Mouse (Mus musculus): ENCODE data around the gene C1ql2. TPM values are rescaled to one million over a fixed set of nuclear protein-coding genes. Genes with fewer than 3 reads are reported as not detected.

C1ql2 gene
- polyA plus RNA-seq, 1 experiment from 2014 or later: not detected

- peak overlapping the region; percentile 31 for H3K4me2 ChIP-seq
- no peak for ATAC-seq
- WGBS (ENCODE audit: insufficient replicate concordance): 4% methylated on average over 17 of the region's 17 CpGs
These were observed 1.5 kb downstream of the C1ql2 start for GRCm38 (mm10) chr1:120341811-120342370.

DNA sequence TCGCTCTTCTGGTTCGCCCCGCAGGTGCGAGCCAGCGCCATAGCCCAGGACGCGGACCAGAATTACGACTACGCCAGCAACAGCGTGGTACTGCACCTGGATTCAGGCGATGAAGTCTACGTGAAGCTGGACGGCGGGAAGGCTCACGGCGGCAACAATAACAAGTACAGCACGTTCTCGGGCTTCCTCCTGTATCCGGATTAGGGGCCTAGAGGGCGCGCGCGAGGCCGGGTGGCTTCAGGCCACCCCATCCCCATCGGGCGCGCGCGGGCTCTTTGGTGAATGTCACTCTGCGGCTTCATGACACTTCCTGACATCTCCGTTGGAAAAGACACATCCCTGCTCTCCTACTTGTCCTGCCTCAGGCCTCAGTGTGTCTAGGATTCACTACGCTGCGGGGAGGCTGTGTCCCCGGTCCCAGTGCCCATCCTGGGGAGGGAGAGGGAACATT, 2.0 kb downstream of the C1ql2 start:
- Histone ChIP-seq H3K4me1 (no peaks in the 10 kb centered on the region; the same call in 1 of the 2 replicates), H3K9me3 (replicated peaks) (no peaks in the 10 kb centered on the region), H3K27me3 (replicated peaks) (peaks cover 93% of the 10 kb centered on the region), H3K27ac (no peak overlapping the region), H3K4me3 (0 out of 2 replicates have a peak overlapping the region, but pooled peaks have one; percentile 1), H3K9ac (no peak overlapping the region), H3K4me2 (peak overlapping the region; percentile 31), H3K36me3 (no peaks in the 10 kb centered on the region)
- ATAC-seq: no peak
- WGBS (ENCODE audit: insufficient replicate concordance): 2% methylated on average over 34 of the region's 34 CpGs

More at GRCm38 (mm10) chr1:120341811-120342370, 1.5 kb downstream of the C1ql2 start:
- H3K4me3 ChIP-seq: 0 out of 2 replicates have a peak overlapping the region, but pooled peaks have one; percentile 1
- no peaks in the 10 kb centered on the region; the same call in 1 of the 2 replicates for H3K4me1 ChIP-seq
- no peak overlapping the region for H3K9ac ChIP-seq
- H3K27me3 ChIP-seq (replicated peaks): peaks cover 98% of the 10 kb centered on the region
- H3K36me3 ChIP-seq: no peaks in the 10 kb centered on the region
- H3K27ac ChIP-seq: no peak overlapping the region
- no peaks in the 10 kb centered on the region for H3K9me3 ChIP-seq (replicated peaks)

DNA sequence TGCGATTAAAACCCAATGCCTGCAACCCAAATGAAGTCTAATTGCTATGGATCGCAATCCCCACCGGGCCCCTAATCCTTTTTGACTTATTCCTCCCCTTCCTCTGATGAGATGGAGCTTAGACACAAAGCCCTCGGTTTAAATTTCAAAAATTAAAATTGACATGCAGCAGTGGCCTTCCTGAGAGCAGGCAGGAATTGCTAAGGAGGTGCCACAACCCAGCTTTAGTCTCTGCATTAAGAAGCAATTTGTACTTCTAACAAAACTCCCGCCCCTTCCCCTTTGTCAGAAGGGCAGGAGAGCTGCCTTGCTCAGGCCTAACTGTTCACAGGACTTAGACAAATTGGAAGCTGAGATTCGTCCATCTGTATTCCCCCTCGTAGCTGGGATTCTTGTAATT, 4.6 kb downstream of the C1ql2 start:
- H3K27ac ChIP-seq: no peak overlapping the region
- ATAC-seq: no peak
- H3K36me3 ChIP-seq: no peaks in the 10 kb centered on the region
- 25% methylated on average over 7 of the region's 7 CpGs for WGBS (ENCODE audit: insufficient replicate concordance)
- H3K9me3 ChIP-seq (replicated peaks): no peaks in the 10 kb centered on the region
- H3K9ac ChIP-seq: no peak overlapping the region
- no peak overlapping the region for H3K4me2 ChIP-seq
- no peaks in the 10 kb centered on the region; the same call in 1 of the 2 replicates for H3K4me1 ChIP-seq
- peaks cover 71% of the 10 kb centered on the region for H3K27me3 ChIP-seq (replicated peaks)
- H3K4me3 ChIP-seq: no peak overlapping the region

DNA sequence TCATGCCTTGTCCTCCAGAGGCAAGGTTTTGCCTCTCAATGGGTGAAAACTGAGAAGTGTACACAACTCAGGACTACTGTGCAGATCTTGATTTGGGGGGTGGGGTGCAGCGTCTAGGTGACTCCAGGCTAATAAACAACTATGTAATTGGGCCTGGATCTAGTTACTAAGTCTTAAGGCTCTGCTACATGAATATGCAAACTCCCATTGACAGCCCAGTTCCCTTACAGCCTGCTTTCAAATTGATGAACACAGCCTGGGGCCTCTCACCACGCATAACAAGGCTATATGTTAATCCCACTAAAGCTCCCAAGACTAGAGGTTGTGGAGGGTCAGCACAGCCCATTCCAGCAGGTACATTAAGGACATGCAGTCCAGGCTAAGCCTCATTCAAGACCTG, 14.0 kb downstream of the C1ql2 start:
- no peaks in the 10 kb centered on the region for H3K9me3 ChIP-seq (replicated peaks)
- no peak overlapping the region for H3K4me3 ChIP-seq
- WGBS (ENCODE audit: insufficient replicate concordance): 19% methylated on average over 2 of the region's 2 CpGs
- H3K4me2 ChIP-seq: no peak overlapping the region
- no peaks in the 10 kb centered on the region for H3K4me1 ChIP-seq
- H3K27me3 ChIP-seq (replicated peaks): peaks cover 12% of the 10 kb centered on the region; the same call in 1 of the 2 replicates
- H3K27ac ChIP-seq: no peak overlapping the region
- no peaks in the 10 kb centered on the region for H3K36me3 ChIP-seq
- no peak overlapping the region for H3K9ac ChIP-seq
- no peak for ATAC-seq

DNA sequence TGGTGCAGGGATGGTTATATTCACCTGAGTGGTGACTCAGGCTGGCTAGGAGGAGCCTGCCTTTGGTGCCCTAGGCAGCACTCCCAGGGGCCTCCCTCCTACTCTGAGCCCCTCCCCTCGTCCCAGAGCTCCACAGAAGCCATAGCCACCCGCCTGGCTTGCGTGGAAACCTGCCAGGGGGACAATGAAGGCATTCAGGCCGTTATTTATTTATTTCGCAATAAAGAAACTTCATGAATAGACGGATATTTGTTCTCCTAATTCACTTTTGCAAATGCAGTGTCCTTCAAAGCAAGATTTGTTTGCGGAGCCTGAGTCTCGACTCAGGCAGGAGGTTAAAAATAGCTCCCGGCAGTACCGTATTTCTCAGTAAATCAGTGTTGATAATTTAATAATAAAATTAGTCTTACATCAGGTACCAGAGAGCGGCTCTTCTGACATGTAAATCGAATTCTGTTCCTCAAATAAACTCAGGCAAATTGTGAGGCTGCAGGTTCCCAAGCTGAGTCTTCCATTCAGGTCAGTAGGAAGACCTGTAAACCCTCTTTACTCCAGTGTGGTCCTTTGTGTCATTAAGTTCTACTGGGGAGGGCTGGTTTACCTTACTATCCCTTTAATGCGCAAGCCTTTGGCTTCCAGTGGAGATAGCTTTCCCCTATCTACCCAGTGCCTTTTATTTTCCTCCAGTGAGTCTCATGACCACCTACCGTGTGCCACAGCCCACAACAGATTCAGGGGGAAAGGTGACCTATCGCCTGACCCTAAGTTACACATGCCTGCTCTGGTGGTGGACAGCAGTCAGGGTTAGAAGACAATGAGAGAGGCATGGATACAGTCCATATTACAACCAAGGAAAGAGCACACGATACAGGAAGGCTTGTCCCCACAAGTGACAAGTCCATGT, 17.2 kb downstream of the C1ql2 start:
- 0 out of 2 replicates have a peak overlapping the region, but pooled peaks have one; percentile 5 for H3K4me2 ChIP-seq
- no peak overlapping the region for H3K4me3 ChIP-seq
- no peak for ATAC-seq
- H3K9me3 ChIP-seq (replicated peaks): no peaks in the 10 kb centered on the region
- no peaks in the 10 kb centered on the region for H3K36me3 ChIP-seq
- peaks cover 12% of the 10 kb centered on the region; the same call in 1 of the 2 replicates for H3K27me3 ChIP-seq (replicated peaks)
- 18% methylated on average over 16 of the region's 16 CpGs for WGBS (ENCODE audit: insufficient replicate concordance)
- H3K27ac ChIP-seq: no peak overlapping the region
- H3K4me1 ChIP-seq: no peaks in the 10 kb centered on the region
- H3K9ac ChIP-seq: no peak overlapping the region

GRCm38 (mm10) chr1:120363638-120364037, 23.3 kb downstream of the C1ql2 start:
- no peak overlapping the region for H3K27ac ChIP-seq
- H3K4me3 ChIP-seq: no peak overlapping the region
- H3K36me3 ChIP-seq: no peaks in the 10 kb centered on the region
- 50% methylated on average over 1 of the region's 1 CpGs for WGBS (ENCODE audit: insufficient replicate concordance)
- no peaks in the 10 kb centered on the region for H3K27me3 ChIP-seq (replicated peaks)
- ATAC-seq: no peak
- H3K4me2 ChIP-seq: no peak overlapping the region
- H3K9me3 ChIP-seq (replicated peaks): no peaks in the 10 kb centered on the region
- no peaks in the 10 kb centered on the region for H3K4me1 ChIP-seq
- no peak overlapping the region for H3K9ac ChIP-seq

DNA sequence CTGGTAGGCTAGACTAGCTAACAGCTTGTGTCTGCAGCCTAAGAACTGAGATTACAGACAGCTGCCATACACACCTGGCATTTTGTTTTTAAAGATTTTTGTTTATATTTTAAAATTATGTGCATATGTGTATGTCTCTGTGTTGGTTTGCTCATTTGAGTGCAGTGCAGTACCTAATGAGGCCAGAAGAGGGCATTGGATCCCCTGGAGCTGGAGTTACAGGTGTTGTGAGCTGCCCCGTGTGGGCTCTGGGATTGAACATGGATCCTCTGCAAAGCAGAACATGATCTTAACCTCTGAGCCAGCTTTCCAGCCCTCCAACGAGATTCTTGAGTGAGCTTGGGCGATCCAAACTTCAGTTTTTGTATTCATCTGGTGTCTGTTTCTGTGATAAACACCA, 27.8 kb downstream of the C1ql2 start:
- Histone ChIP-seq H3K4me2 (no peak overlapping the region), H3K4me3 (no peak overlapping the region), H3K4me1 (no peaks in the 10 kb centered on the region), H3K27me3 (replicated peaks) (no peaks in the 10 kb centered on the region), H3K27ac (no peak overlapping the region), H3K9me3 (replicated peaks) (no peaks in the 10 kb centered on the region), H3K9ac (no peak overlapping the region), H3K36me3 (no peaks in the 10 kb centered on the region)
- no peak for ATAC-seq
- 46% methylated on average over 3 of the region's 3 CpGs for WGBS (ENCODE audit: insufficient replicate concordance)

DNA sequence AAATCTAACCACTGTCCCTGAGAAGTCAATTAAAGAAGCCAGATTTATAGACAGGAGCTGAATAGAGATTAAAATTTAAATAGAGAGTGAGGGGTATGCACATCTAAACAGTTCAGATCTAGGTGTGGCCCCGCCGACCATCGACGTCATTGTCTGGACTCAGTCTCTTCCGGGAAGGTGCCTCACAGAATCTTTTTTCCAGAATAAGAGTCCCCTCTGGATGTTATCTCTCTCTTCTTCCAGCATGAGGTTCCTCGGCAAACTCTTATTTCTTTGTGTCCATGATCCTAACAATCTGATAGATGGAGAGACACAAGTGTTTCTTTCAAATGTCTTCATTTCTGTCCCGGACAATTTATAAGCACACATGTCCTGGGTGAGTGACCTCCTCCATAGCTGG, 33.7 kb downstream of the C1ql2 start:
- H3K9ac ChIP-seq: no peak overlapping the region
- no peaks in the 10 kb centered on the region for H3K9me3 ChIP-seq (replicated peaks)
- no peaks in the 10 kb centered on the region for H3K4me1 ChIP-seq
- ATAC-seq: no peak
- no peak overlapping the region for H3K27ac ChIP-seq
- no peaks in the 10 kb centered on the region for H3K36me3 ChIP-seq
- no peak overlapping the region for H3K4me2 ChIP-seq
- no peaks in the 10 kb centered on the region for H3K27me3 ChIP-seq (replicated peaks)
- whole genome bisulfite sequencing (ENCODE audit: insufficient replicate concordance): 70% methylated on average over 7 of the region's 7 CpGs
- no peak overlapping the region for H3K4me3 ChIP-seq

GRCm38 (mm10) chr1:120374832-120375231, 34.5 kb downstream of the C1ql2 start:
- ATAC-seq: no peak
- H3K4me2 ChIP-seq: no peak overlapping the region
- H3K9me3 ChIP-seq (replicated peaks): no peaks in the 10 kb centered on the region
- H3K9ac ChIP-seq: no peak overlapping the region
- H3K4me1 ChIP-seq: no peaks in the 10 kb centered on the region
- no peak overlapping the region for H3K27ac ChIP-seq
- no peaks in the 10 kb centered on the region for H3K36me3 ChIP-seq
- no peak overlapping the region for H3K4me3 ChIP-seq
- H3K27me3 ChIP-seq (replicated peaks): 0 out of 2 replicates have a peak, but pooled peaks cover 3% of the 10 kb centered on the region
- WGBS (ENCODE audit: insufficient replicate concordance): 81% methylated on average over 2 of the region's 2 CpGs

DNA sequence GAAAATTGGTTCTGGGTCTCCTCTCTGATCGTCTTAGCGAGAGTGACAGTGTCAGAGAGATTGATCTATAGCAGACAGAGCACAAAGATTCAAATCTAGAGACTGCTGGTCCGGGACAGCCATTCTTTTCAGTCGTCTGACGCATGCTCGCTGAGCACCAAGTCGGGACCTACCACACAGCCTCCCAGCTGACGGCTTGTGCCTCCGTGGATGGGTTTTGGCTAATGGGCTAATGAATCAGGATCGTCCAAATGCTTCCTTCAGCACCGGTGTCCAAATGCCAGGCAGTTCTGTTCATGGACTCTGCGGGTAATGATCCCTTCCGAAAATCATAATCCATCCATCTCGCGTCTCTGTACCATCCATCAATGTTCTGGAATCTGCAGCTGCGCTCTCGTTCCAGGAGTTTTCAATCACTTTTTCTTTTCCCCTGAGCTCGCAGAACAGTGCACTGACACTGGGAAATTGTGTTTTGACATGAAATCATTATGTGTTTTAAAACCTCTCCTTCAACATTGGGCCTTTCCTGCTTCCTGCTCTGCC, 44.7 kb downstream of the C1ql2 start:
- Histone ChIP-seq H3K4me2 (no peak overlapping the region), H3K4me3 (no peak overlapping the region), H3K4me1 (no peaks in the 10 kb centered on the region), H3K9me3 (replicated peaks) (no peaks in the 10 kb centered on the region), H3K27me3 (replicated peaks) (no peaks in the 10 kb centered on the region), H3K9ac (no peak overlapping the region), H3K36me3 (no peaks in the 10 kb centered on the region), H3K27ac (no peak overlapping the region)
- WGBS (ENCODE audit: insufficient replicate concordance): 71% methylated on average over 18 of the region's 18 CpGs
- ATAC-seq: no peak

DNA sequence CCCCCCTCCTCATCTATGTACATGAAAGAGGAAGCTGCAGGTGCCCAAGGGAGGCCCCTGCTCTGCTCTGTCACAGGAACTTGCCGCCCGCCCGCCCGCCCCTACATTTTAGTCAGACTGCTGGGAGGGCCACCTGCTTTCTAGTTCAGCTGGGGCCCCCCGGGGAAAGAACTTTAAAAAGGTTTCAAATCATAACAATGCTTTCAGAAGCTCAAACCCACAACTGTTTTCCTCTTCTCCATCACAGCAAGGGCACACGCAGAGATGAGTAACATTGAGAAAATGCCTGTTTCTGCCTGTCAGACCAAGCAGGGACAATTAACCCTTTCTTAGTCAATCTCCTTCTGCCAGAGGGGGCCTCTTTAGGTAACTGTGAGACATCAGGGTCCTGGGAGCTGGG, 49.4 kb downstream of the C1ql2 start:
- Histone ChIP-seq H3K4me2 (no peak overlapping the region), H3K27ac (no peak overlapping the region), H3K27me3 (replicated peaks) (no peaks in the 10 kb centered on the region), H3K4me3 (no peak overlapping the region), H3K36me3 (no peaks in the 10 kb centered on the region), H3K9ac (no peak overlapping the region), H3K9me3 (replicated peaks) (no peaks in the 10 kb centered on the region), H3K4me1 (no peaks in the 10 kb centered on the region)
- WGBS (ENCODE audit: insufficient replicate concordance): 37% methylated on average over 6 of the region's 6 CpGs
- ATAC-seq: no peak

- Histone ChIP-seq H3K27ac (no peak overlapping the region), H3K27me3 (replicated peaks) (no peaks in the 10 kb centered on the region), H3K4me2 (no peak overlapping the region), H3K9me3 (replicated peaks) (no peaks in the 10 kb centered on the region), H3K4me3 (no peak overlapping the region), H3K9ac (no peak overlapping the region), H3K36me3 (no peaks in the 10 kb centered on the region), H3K4me1 (no peaks in the 10 kb centered on the region)
- ATAC-seq: no peak
- 2% methylated on average over 11 of the region's 11 CpGs for WGBS (ENCODE audit: insufficient replicate concordance)
These were observed 50.0 kb downstream of the C1ql2 start for GRCm38 (mm10) chr1:120390336-120390735.

Measured in liver, embryonic 12.5 days (tissue).